Mouse (Mus musculus): ENCODE results near the gene Tmem131. TPM values are rescaled to one million over a fixed set of nuclear protein-coding genes. Genes with fewer than 3 reads are reported as not detected.

Tmem131 gene
- 42.4 and 44.8 TPM in 2 replicates for polyA plus RNA-seq (2012; rRNA removed)

DNA sequence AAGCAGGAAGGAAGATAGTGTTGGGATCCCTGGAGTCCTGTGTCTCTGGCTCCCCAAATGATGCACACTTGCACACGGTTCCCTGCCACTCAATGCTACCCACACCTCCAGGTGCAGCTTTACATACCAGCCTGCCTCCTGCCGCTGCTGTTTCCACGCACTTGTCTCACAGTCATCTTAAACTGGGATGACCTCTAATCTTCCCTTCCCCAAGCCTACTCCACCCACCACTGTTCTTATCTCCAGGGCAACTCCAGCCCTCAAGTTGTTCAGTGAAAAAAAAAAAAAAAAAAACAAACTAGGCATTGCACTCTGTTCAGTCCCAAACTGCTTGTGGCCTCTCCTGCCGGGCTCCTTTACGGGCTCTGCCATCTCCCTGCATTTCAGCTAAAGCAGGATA lies at the start of gene Tmem131:
Gene Tmem131, minus strand, starts transcription at position 14 of the 400 bp plus-strand sequence.
- no peak for DNase-seq (ENCODE audit: extremely low spot score in 1 of 2, low spot score in 1 of 2)

DNA sequence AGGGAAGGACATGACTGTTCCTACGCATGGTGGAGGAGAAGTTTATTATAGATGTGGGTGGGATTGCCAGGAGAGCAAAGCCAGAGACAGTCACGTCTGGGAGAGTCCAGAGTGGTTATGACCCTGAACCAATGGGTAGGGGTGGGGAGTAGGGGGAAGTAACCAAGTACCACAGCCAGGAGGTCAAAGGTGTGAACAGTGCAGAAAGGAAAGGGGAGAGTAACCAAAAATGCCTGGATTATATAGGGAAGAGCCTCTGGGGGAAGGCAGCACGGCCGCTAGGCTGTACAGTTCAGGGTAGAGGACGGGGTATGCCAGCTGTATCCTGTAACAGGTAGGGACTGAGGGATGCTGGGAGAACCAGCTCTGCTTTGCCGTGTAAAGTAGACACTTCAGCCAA lies 45.1 kb upstream of the Tmem131 start:
- no peak for DNase-seq (ENCODE audit: extremely low spot score in 1 of 2, low spot score in 1 of 2)

DNA sequence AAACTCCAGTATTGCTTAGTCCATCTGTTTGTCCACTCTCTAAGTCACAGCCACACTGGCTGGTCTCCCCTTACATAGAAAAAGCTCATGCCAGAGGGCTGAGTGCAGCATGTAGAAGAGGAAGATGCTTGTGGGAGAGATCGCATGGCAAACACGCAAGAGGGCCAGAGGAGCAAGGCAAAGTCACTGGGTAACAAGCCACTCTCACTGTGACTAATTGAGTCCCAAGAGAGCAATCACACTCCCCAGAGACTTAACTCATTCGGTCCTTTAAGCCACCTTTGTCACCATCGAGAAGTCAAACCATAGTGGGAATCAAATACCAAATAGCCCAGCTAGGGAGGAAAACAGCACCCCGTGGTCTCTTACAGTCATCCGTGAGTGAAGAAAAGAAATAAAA lies 44.7 kb upstream of the Tmem131 start:
- no peak for DNase-seq (ENCODE audit: extremely low spot score in 1 of 2, low spot score in 1 of 2)

DNA sequence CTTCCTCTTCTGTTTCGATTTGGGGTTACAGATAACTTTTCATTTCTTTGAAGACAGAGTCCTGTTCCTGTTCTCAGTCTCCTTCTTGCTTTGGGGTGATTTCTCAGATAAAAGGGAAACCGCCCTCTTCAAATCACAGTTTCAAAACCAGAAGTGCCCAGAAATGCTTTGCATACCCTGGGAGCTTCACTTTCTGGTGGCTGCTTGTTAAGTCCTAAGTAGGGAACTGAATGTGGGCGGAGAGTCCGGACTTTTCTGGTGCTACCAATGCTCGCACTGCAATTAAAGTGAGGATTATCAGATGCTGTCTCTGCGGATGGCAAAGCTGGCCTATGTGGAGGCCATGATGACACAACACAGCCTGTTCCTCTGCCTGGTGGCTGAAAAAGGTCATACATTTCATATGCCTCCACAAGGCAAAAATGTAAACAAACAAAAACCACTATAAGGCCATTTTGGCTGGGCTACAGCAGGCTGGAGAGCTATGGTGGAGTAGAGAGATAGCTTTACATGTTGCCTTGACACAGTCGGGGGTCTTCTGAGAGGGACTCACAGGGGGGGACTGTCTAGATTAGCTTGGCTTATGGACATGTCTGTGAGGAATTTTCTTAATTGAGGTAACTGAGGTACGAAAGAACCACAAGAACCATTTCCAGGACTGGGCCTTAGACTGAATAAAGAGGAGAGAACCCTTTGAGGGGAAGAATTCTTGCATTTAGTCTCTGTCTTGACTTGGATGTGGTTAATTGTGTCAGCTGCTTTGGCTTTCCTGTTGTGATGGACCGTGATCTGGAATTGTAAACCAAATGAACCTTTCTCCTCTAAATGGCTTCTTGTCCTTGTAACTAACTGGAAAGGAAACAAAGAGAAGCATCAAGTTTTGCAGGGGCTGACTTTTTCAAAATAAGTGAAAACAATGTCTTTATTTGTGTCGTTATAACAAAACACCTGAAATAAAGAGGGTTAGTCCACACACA lies 44.0 kb upstream of the Tmem131 start:
- no peak for DNase-seq (ENCODE audit: extremely low spot score in 1 of 2, low spot score in 1 of 2)

DNA sequence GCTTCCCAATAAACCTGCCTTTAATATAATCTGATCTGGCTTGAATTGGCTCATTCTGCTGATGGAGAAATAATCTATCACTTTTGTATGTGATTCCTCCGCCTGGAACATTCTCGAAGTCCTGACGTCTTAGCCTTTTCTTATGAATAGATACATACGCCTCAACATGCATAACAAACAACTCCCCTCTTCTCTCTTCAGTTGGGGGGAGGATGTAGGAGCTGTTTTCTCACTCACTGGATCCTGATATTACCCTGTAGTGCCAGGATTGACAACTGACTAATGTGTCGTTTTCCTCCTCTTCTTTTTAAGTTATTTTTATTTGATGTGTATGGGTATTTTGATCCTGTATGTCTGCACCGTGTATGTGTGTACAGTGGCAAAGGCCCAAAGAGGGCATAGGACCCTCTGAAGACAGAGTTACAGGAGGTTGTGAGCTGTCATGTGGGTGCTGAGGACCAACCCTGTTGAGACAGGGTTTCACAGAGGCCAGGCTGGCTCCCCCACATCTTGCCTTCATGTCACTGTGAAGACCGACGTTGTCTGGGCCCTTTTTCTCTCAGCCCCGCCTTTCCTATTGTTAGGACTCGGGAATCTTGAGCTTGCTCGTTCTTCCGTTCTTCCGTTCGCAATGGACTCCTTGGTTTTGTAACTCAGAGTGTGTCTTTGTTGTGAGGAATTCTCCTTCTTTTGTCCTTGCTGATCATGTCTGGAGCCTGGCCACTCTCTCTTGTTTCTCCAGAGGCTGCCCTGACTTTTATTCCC lies 43.1 kb upstream of the Tmem131 start:
- DNase-seq (ENCODE audit: extremely low spot score in 1 of 2, low spot score in 1 of 2): no peak

DNA sequence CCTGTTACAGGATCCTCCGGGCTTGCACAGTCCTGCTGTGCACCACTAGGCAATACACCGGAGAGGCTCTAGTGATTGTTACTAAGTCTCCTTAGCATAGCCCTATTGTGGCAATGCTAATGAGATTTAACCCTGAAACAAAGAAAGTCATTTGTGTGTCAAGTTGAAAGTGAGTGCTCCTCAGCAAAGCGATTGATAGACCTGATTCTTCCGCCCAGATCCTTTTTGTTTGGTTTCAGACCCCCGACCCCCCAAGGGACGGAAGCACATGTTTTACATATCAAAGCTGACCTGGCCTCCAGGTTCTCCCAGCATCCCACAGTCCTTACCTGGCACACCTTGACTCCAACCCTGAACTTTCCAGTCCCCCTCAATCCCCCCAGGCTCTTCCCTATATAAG lies 42.4 kb upstream of the Tmem131 start:
- DNase-seq (ENCODE audit: extremely low spot score in 1 of 2, low spot score in 1 of 2): no peak

DNA sequence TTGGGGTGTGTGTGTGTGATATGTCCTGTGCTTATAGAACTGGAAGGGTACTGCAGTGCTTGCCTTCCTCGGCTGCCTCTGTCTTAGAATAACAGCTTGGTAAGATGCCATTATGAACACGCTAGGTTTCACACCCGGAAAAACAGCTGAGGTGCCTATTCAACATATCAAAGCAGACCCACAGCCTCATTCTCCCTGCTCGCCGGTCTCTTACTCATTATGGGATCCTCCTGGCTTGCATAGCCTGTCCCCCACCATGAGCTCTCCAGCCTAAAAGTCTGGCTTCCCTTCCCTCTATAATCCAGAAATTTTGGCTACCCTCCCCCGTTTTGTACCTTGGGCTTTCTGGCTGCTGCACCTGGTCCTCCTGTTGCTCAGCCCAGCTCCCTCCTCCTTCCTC lies 40.9 kb upstream of the Tmem131 start:
- no peak for DNase-seq (ENCODE audit: extremely low spot score in 1 of 2, low spot score in 1 of 2)

DNA sequence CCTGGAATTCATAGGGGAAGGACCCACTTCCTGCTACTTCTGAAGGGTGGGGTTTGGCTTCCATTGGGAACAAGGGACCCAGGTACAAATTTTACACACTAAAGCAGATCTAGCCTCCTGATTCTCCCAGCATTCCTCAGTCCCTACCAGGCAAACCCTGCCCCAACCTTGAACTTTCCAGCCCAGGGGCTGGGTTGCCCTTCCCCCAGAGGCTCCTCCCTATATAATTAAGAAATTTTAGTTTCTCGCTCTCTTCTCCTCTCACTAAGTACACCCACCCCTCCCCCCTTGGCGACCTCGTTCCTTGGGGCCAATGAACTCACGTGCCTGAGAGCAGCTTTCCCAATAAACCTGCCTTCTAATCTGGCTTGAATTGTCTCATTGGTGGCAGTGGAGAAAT lies 40.3 kb upstream of the Tmem131 start:
- no peak for DNase-seq (ENCODE audit: extremely low spot score in 1 of 2, low spot score in 1 of 2)

DNA sequence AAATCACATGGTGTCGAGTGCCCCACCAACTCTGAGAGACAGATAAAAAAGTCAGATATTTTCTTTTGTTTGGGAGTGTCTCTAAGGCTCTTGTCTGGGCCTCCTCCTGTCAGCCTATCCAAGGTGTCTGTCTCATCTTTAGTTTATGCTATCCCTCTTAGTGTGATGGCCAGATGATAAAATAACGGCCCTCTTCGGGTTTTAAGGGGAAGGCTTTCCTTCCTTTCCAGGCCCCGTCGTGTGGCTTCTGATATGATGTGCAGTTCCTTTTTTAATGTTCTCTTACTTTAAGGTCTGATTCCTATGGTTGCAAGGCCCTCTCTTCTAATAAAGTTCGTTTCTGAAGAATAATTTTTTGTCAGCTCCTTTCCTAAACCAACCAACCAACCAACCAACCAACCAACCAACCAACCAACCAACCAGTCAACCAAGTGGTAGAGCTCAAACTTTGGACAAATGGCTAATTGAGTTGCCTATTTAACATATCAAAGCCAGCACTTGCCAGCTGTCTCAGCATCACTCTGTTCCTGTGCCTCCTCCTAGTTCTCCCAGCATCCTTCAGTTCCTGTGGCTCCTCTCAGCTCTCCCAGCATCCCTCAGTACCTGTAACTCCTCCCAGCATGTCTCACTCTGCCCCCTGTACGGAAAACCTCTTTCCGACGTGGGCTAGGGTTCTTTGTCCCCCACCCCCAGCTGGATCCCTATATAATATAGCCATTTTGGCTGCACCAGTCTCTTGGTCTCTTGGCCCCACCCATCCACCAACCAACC lies 38.9 kb upstream of the Tmem131 start:
- DNase-seq (ENCODE audit: extremely low spot score in 1 of 2, low spot score in 1 of 2): no peak

DNA sequence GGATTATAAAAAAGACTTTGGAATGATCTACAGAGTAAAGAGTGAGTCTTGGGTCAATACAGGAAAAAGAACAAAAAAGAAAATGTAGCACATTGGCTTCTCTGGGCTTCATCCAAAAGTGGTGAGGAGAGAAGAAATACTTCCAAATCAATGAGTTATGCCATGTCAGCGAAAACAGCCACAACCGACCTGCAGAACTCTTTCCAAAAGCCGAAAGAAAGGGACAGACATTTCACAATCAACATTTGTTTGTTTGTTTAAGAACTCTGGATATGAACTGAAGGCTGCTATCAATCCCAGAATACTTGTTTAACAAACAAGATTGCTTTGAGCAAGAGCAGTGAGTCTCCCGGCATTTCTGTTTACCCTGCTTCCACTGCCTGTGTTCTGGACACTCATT lies 33.3 kb upstream of the Tmem131 start:
- no peak for DNase-seq (ENCODE audit: extremely low spot score in 1 of 2, low spot score in 1 of 2)

DNA sequence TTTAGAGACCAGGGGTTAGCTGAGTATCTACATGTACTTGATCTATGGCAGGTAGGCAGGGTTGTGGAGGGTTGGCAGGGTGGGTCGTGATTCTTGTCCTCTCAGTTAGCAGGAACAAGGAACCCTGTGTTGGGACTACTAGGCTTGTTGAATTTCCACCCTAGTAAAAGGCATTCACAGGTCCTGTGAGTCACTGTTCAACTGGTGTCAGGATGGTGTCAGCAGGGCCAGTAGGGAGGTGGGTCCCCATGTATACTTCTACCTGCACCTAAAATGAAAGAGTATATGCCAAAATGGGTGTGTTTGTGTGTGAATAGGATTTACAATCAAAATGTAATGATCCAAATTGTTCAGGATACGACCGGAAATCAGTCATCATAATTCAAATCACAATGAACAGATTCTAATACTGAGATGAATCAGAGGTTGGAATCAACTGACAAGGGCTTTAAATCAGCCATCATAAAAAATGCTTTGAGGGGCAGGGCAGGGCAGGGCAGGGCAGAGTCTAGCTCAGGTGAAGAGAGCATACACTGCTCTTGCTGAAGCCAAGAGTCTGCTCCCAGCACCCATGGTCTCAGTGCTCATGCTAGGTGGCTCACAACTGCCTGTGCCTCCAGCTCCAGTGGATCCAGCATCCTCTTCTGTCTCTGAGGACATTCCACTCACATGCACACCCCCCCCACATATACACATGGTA lies 27.6 kb upstream of the Tmem131 start:
- no peak for DNase-seq (ENCODE audit: extremely low spot score in 1 of 2, low spot score in 1 of 2)

DNA sequence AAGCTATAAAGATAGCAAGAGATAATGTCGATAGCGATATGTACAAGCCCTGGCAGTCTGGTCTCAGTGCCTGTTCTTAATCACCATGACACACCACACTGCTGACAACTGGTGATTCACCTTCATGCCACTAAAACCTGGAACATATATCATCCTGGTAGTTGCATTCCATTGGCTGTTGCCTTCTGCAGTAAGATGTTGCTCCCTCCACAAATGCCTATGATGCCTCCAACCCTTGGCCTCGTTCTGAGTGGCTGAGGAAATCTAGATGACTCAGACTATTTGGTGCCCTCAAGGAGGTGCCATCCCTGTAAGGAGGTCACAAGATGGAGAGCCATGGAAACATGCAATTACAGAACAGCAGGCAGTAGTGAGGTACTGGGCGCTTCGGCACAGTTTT lies 22.4 kb upstream of the Tmem131 start:
- DNase-seq (ENCODE audit: extremely low spot score in 1 of 2, low spot score in 1 of 2): no peak

DNA sequence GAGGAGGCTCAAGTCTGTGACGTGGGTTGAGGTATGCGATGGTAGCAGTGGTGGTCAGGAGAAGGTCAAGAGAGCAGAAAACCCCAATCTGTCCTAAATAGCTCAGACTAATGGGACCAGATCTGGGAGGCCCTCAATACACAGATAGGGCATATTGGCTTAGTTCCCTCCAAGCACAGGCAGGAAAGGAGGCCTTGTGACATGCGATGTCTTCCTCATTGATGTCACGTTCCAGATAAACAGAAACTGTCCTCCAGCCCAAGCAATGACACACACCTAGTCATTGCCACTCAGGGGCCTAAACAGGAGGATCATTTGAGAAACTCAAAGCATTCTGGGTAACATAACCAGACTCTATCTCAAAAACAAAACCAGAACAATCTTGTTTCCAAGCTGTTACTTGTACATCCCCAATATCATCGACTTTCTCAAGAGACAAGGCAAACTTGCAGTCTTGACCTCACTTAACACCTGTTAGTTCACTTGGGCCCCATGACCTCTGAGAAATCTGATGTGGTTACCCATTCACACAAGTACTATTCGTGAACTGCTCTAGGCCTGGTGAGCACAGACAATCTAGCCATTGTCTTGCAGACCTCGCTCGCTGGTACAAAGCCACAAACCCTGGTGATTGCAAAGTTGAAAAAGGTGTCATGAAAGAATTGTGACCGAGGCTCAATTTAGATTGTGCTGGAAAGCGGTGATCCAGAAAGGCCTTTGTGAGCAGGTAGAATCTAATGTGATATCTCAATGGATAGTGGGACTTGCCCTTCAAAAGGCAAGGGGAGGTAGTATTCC lies 19.1 kb upstream of the Tmem131 start:
- no peak for DNase-seq (ENCODE audit: extremely low spot score in 1 of 2, low spot score in 1 of 2)

DNA sequence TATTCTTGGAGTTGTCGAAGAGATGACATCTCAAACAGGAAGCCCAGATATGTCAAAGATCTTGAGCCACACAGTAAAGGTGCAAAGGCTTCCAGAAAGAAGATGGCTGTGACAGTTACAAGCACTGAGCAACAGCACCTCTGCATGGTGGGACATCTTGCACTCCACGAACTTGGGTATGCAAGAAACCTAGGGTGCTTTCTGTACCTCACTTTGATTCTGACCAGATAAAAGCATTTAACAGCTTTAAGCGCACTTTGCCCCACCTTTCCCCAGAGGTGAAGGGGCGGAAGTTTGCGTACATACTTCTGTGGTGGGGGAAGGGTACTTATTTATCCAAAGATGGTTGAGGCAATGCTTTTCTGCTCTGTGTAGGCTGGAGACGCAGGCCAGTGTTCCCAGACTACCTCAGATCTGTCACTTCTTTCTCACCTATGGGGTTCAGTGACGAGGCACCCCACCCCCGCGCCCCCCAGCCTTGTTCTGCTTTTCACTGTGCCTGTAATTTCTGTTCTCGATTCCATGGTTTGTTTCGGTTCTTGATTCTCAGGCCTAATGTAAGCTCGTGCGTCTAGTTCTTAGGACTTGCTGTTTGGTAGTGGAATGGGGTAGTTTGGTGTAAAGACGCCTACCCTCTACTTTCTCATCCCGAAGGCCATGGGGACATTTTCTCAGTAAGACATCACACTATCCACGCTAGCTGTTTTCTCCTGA lies 17.2 kb upstream of the Tmem131 start:
- no peak for DNase-seq (ENCODE audit: extremely low spot score in 1 of 2, low spot score in 1 of 2)

DNA sequence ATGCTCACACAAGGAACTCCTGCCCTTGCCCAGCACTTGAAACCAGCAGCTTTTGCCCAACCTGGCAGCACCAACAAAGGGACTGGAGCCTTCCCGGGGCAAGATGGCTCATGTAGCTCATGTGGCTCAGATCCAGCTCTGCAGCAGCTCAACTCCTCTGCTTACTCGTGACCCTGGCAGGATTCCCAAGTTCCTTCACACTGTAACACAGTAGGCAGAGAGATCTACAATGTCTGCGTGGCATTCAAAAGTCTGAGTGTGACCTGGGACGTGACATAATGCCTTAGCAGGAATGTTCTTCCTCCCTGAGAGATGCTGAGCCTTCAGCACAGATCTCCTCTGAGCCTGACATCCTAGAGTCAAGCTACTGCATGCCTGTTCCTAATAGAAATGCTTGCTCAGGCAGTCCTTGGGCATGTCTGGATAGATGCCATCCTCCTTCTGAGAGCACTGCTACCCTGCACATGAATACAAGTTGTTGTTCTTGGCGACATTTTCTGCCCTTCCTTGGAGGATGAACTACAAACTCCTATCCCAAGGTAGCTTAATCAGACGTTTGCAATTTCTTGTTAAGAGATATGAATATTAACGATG lies 6.2 kb upstream of the Tmem131 start:
- no peak for DNase-seq (ENCODE audit: extremely low spot score in 1 of 2, low spot score in 1 of 2)

DNA sequence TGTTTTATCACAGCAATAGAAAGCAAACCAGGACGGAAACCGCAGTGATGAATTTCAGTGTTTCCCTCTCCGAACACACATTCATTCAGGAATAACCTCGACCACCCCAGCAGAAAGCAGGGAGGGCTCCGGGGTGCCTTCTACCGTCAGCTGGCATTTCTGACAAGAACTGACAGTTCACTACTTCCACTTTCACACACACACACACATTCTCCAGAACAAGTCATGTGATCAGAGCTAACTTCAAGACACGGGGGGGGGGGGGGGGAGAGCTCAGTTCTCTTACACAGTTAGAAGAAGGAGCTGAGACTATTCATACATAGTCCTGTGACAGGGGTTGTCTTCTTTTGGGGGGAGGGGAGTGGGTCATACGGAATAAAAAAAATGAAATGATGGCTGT lies 4.0 kb upstream of the Tmem131 start:
- no peak for DNase-seq (ENCODE audit: extremely low spot score in 1 of 2, low spot score in 1 of 2)

DNA sequence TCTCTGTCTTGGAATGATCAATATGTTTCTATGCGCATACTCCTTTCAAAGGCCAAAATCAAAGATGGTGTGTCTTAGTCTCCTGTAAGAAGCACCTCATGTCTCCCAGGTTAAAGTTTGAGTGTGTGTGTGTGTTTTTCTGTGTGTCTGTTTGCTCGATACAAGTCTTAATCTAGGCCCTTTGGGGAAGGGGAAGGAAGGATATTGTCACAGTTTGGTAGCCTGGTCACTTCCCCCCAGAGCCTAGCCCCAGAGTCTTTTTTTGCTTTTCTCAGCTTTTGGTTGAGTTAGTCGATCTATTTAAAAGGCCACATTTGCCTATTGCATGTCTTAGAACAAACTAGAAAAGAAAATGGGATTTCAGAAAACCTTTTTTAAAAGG lies 3.1 kb downstream of the Tmem131 start:
- no peak for DNase-seq (ENCODE audit: extremely low spot score in 1 of 2, low spot score in 1 of 2)

DNA sequence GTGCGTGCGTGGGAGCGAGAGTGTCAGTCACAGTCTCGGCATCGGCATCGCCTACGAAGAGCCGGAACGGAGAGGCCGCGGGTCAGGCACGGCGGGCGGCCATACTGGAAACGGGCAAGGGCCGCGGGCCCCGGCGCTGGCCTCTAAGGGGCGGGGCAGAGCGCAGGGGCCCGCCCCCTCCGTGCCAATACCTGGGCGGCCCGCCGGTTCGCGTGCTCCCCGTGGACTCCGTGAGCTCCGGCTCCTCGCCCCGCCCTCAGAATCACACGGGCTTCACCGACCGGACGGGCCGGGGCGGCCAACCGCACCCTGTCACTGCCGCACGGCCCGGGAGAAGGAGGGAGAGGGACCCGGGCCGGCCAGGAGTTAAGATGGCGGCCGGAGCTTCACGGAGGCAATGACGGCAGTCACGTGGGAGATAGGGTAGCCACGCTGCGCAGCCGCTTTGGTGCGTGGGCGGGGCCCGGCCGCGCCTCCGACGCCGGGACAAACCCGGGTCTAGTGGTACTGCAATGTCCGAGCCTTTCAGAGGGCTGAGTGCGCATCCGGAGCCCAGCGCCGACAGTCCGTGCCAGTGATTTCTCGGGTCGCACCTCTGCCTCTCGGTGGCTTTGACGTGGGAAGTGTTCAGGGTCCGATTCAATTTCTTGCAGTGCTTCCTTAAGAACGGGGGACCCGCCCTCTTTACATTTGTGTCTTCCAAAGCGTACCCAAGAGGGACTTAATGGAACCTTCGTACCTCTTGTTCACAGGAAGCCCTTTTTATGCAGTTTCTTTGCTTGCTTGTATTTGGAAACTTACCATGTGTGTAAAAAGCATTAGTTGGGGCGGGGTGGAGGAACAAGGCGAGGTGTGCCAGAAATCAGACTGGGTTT lies 3.7 kb downstream of the Tmem131 start:
- peak; percentile 80 to 91 for DNase-seq (ENCODE audit: extremely low spot score in 1 of 2, low spot score in 1 of 2)

Measured in frontal cortex, adult 2 months (tissue).